Mouse (Mus musculus) thymus, adult 2 months (tissue): ENCODE measurements around the gene Ppp2r5c.

Experiments used
- CTCF ChIP-seq: fragments of 200-500 bp; IDR thresholded peaks from 2 replicates; pipeline ENCODE4 v1.5.1; 2012; ENCODE audit warnings: mild to moderate bottlenecking, control low read depth, low read length, moderate library complexity, borderline replicate concordance; ENCODE audit not compliant: control insufficient read depth, poor library complexity, insufficient read depth; ENCODE audit errors: extremely low read depth
- POLR2A ChIP-seq: fragments of 200-500 bp; IDR thresholded peaks from 2 replicates; pipeline ENCODE4 v1.6.1; 2012; ENCODE audit warnings: mild to moderate bottlenecking, low read length, control low read depth, moderate library complexity; ENCODE audit not compliant: control insufficient read depth, poor library complexity, insufficient read depth; ENCODE audit errors: extremely low read depth

DNA sequence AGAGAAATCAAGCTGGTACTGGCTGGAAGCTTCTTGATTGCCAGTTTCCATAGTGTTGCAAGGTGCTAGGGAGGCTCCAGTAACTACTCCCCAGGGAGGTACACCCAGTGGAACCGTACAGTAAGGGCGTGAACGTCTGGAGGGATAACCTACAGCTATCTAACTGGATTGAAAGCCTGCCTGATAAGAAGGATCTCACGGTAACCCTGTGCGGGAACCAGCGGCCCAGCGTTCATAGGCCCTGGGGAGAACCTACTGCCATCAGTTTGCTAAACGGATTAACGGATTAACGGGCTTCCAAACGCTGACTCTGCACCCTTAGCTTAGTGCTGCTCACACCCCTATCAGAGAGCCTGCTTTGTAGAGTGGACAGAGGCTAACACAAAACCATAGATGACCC is 116.5 kb downstream of the Ppp2r5c start:
- TF ChIP-seq POLR2A = no peak
- TF ChIP-seq CTCF = no peak
